Comparison of ENCODE assay signal across 23 mouse cellular contexts in genomic region chr11:89550921-89551320, GRCm38 (mm10).
"Had no signal": no experiment of that assay in that cellular context is flagged by ENCODE, and none has a peak within 500 bp of the region (broad histone marks: within the 10 kb centered on the region; RNA-seq: fewer than 3 reads in every experiment).

No protein-coding gene starts in this region.

- H3K27me3 ChIP-seq: hindbrain, embryonic 12.5 days; intestine, embryonic 15.5 days; liver, embryonic 12.5 days had no signal

- H3K27ac ChIP-seq: gastrocnemius, adult 2 months; heart, adult 2 months; heart, embryonic 13.5 days; heart, embryonic 15.5 days; hindbrain, embryonic 10.5 days; hindbrain, embryonic 12.5 days; hindbrain, embryonic 14.5 days; intestine, embryonic 15.5 days; layer of hippocampus, adult 2 months; left cerebral cortex, adult 2 months; limb, embryonic 13.5 days; limb, embryonic 15.5 days; liver, embryonic 12.5 days had no signal

- DNase-seq: gastrocnemius, adult 2 months; gastrocnemius, postnatal 10 days; gastrocnemius, postnatal 25 days; heart, adult 2 months; heart, postnatal 14 days; heart, postnatal 36 days; kidney, adult 18-20 months; kidney, adult 8-10 months; kidney, postnatal 10 days; kidney, postnatal 25 days; kidney, postnatal 4 days; left cerebral cortex, postnatal 4 days had no signal

- H3K9me3 ChIP-seq: heart, embryonic 13.5 days; heart, embryonic 15.5 days; hindbrain, embryonic 10.5 days; hindbrain, embryonic 12.5 days; intestine, embryonic 15.5 days; limb, embryonic 13.5 days; limb, embryonic 15.5 days; liver, embryonic 12.5 days had no signal

- H3K4me1 ChIP-seq: heart, embryonic 15.5 days; hindbrain, embryonic 12.5 days; intestine, embryonic 15.5 days; limb, embryonic 15.5 days; liver, embryonic 12.5 days had no signal

- H3K4me3 ChIP-seq: gastrocnemius, adult 2 months; heart, adult 2 months; heart, embryonic 13.5 days; heart, embryonic 15.5 days; hindbrain, embryonic 10.5 days; hindbrain, embryonic 12.5 days; intestine, embryonic 15.5 days; layer of hippocampus, adult 2 months; left cerebral cortex, adult 2 months; limb, embryonic 13.5 days; limb, embryonic 15.5 days; liver, embryonic 12.5 days had no signal

- H3K36me3 ChIP-seq: heart, embryonic 13.5 days; heart, embryonic 15.5 days; hindbrain, embryonic 10.5 days; hindbrain, embryonic 12.5 days; intestine, embryonic 15.5 days; limb, embryonic 13.5 days; limb, embryonic 15.5 days; liver, embryonic 12.5 days had no signal

- H3K9ac ChIP-seq: heart, embryonic 13.5 days; heart, embryonic 15.5 days; hindbrain, embryonic 12.5 days; hindbrain, embryonic 14.5 days; intestine, embryonic 15.5 days; limb, embryonic 13.5 days; limb, embryonic 15.5 days; liver, embryonic 12.5 days had no signal
